Mouse (Mus musculus) embryonic facial prominence, embryonic 10.5 days (tissue): ENCODE measurements around the gene Prkn. TPM values are rescaled to one million over a fixed set of nuclear protein-coding genes. Genes with fewer than 3 reads are reported as not detected.
A peak's percentile ranks its signal among the peaks of the same experiment; 100 is the strongest.

ENCODE experiments used
- DNase-seq: peaks from one replicate; pipeline ENCODE4 v3.0.0-alpha.2; 2017; ENCODE audit warnings: low spot score
- H3K27ac ChIP-seq: fragments of 300-500 bp; sonication (generic); replicated peaks from 2 replicates; pipeline ENCODE4 v1.5.1; 2016; ENCODE audit warnings: mild to moderate bottlenecking
- H3K27me3 ChIP-seq: fragments of 300-500 bp; sonication (generic); replicated peaks from 2 replicates; pipeline ENCODE4 v1.6.1; 2016; ENCODE audit warnings: low read depth, mild to moderate bottlenecking; ENCODE audit not compliant: poor library complexity, severe bottlenecking
- H3K36me3 ChIP-seq: fragments of 300-500 bp; sonication (generic); replicated peaks from 2 replicates; pipeline ENCODE4 v1.6.1; 2016; ENCODE audit warnings: mild to moderate bottlenecking, moderate library complexity
- H3K4me1 ChIP-seq: fragments of 300-500 bp; sonication (generic); 2 replicates; pipeline ENCODE4 v1.6.1; 2016
- H3K4me3 ChIP-seq: fragments of 300-500 bp; sonication (generic); 2 replicates; pipeline ENCODE4 v1.5.1; 2016; ENCODE audit warnings: mild to moderate bottlenecking, moderate library complexity
- H3K9me3 ChIP-seq: fragments of 300-500 bp; sonication (generic); 2 replicates; pipeline ENCODE4 v1.6.1; 2016; ENCODE audit warnings: mild to moderate bottlenecking
- WGBS: fragments of 180-500 bp; shearing (Covaris S2); methylation state at CpG from one replicate; pipeline ENCODE4 v1.1.7; 2016; 5-methylcytosine and 5-hydroxymethylcytosine counted together
- polyA plus RNA-seq: library from polyadenylated mRNA; unstranded; fragments of >200 nt; fragmentation: Nextera tagmentation; extraction: Ambion mirVana; gene quantifications from 2 replicates; pipeline ENCODE4 v1.2.1, GENCODE M21; 2016

Gene Prkn
- polyA plus RNA-seq, 1 experiment from 2014 or later: 1.1 TPM

GRCm38 (mm10) chr17:11960492-11960891 lies 1120.3 kb downstream of the Prkn start:
- Histone ChIP-seq H3K27ac (no peak overlapping the region), H3K27me3 (no peaks in the 10 kb centered on the region; the same call in 1 of the 2 replicates), H3K9me3 (peaks cover 6% of the 10 kb centered on the region; the same call in 1 of the 2 replicates), H3K4me1 (0 out of 2 replicates have a peak, but pooled peaks cover 7% of the 10 kb centered on the region), H3K36me3 (no peaks in the 10 kb centered on the region), H3K4me3 (no peak overlapping the region)
- DNase-seq: no peak
- WGBS: 89% methylated on average over 8 of the region's 8 CpGs

GRCm38 (mm10) chr17:11962808-11963207 lies 1122.6 kb downstream of the Prkn start:
- Histone ChIP-seq H3K4me1 (0 out of 2 replicates have a peak, but pooled peaks cover 2% of the 10 kb centered on the region), H3K9me3 (peaks cover 6% of the 10 kb centered on the region; the same call in 1 of the 2 replicates), H3K4me3 (no peak overlapping the region), H3K27ac (no peak overlapping the region), H3K27me3 (no peaks in the 10 kb centered on the region; the same call in 1 of the 2 replicates), H3K36me3 (no peaks in the 10 kb centered on the region)
- DNase-seq: no peak
- 60% methylated on average over 11 of the region's 11 CpGs for WGBS

- H3K27me3 ChIP-seq: peaks cover 20% of the 10 kb centered on the region
These were observed 1130.0 kb downstream of the Prkn start for GRCm38 (mm10) chr17:11970160-11970559.

GRCm38 (mm10) chr17:11972550-11972949 lies 1132.4 kb downstream of the Prkn start:
- WGBS: 14% methylated on average over 9 of the region's 9 CpGs
- 0 out of 2 replicates have a peak overlapping the region, but pooled peaks have one; percentile 19 for H3K4me3 ChIP-seq
- H3K27ac ChIP-seq: no peak overlapping the region
- peaks cover 39% of the 10 kb centered on the region for H3K27me3 ChIP-seq
- no peaks in the 10 kb centered on the region for H3K36me3 ChIP-seq
- peaks cover 6% of the 10 kb centered on the region; the same call in 1 of the 2 replicates for H3K4me1 ChIP-seq
- no peaks in the 10 kb centered on the region for H3K9me3 ChIP-seq
- DNase-seq: no peak

More at GRCm38 (mm10) chr17:11970160-11970559, 1130.0 kb downstream of the Prkn start:
- Histone ChIP-seq H3K9me3 (no peaks in the 10 kb centered on the region), H3K27ac (no peak overlapping the region), H3K36me3 (no peaks in the 10 kb centered on the region), H3K4me3 (no peak overlapping the region), H3K4me1 (0 out of 2 replicates have a peak, but pooled peaks cover 2% of the 10 kb centered on the region)
- no peak for DNase-seq
- WGBS: 77% methylated on average over 1 of the region's 1 CpGs

GRCm38 (mm10) chr17:11972969-11973787 lies 1133.0 kb downstream of the Prkn start:
- no peaks in the 10 kb centered on the region for H3K9me3 ChIP-seq
- no peak overlapping the region for H3K4me3 ChIP-seq
- H3K4me1 ChIP-seq: peaks cover 11% of the 10 kb centered on the region
- H3K36me3 ChIP-seq: no peaks in the 10 kb centered on the region
- WGBS: 65% methylated on average over 13 of the region's 13 CpGs
- no peak for DNase-seq
- H3K27me3 ChIP-seq: peaks cover 45% of the 10 kb centered on the region
- H3K27ac ChIP-seq: no peak overlapping the region

GRCm38 (mm10) chr17:11975062-11975607 lies 1135.0 kb downstream of the Prkn start:
- Histone ChIP-seq H3K9me3 (no peaks in the 10 kb centered on the region), H3K4me1 (peaks cover 16% of the 10 kb centered on the region), H3K27me3 (peaks cover 56% of the 10 kb centered on the region), H3K36me3 (no peaks in the 10 kb centered on the region), H3K4me3 (no peak overlapping the region), H3K27ac (no peak overlapping the region)
- DNase-seq: peak; percentile 59
- WGBS: 43% methylated on average over 7 of the region's 7 CpGs

- Histone ChIP-seq H3K27ac (0 out of 2 replicates have a peak overlapping the region, but pooled peaks have one; percentile 30), H3K27me3 (peaks cover 52% of the 10 kb centered on the region), H3K4me1 (peaks cover 23% of the 10 kb centered on the region), H3K9me3 (no peaks in the 10 kb centered on the region), H3K4me3 (no peak overlapping the region), H3K36me3 (no peaks in the 10 kb centered on the region)
- no peak for DNase-seq
- 48% methylated on average over 17 of the region's 17 CpGs for WGBS
These were observed 1138.2 kb downstream of the Prkn start for GRCm38 (mm10) chr17:11978260-11978821.

- H3K9me3 ChIP-seq: no peaks in the 10 kb centered on the region
- H3K27me3 ChIP-seq: peaks cover 31% of the 10 kb centered on the region
- H3K36me3 ChIP-seq: no peaks in the 10 kb centered on the region
- 75% methylated on average over 9 of the region's 9 CpGs for WGBS
- no peak overlapping the region for H3K27ac ChIP-seq
- H3K4me3 ChIP-seq: no peak overlapping the region
- peaks cover 19% of the 10 kb centered on the region for H3K4me1 ChIP-seq
- no peak for DNase-seq
These were observed 1141.5 kb downstream of the Prkn start for GRCm38 (mm10) chr17:11981666-11982065.

GRCm38 (mm10) chr17:11988110-11988837 lies 1148.1 kb downstream of the Prkn start:
- Histone ChIP-seq H3K4me1 (peaks cover 40% of the 10 kb centered on the region), H3K27ac (no peak overlapping the region; the same call in none of the 2 replicates), H3K4me3 (no peak overlapping the region), H3K36me3 (no peaks in the 10 kb centered on the region), H3K27me3 (peaks cover 25% of the 10 kb centered on the region), H3K9me3 (no peaks in the 10 kb centered on the region)
- no peak for DNase-seq
- 79% methylated on average over 14 of the region's 14 CpGs for WGBS

GRCm38 (mm10) chr17:11989296-11989695 lies 1149.1 kb downstream of the Prkn start:
- Histone ChIP-seq H3K4me3 (no peak overlapping the region), H3K36me3 (no peaks in the 10 kb centered on the region), H3K9me3 (no peaks in the 10 kb centered on the region), H3K27ac (no peak overlapping the region), H3K4me1 (peaks cover 40% of the 10 kb centered on the region), H3K27me3 (peaks cover 20% of the 10 kb centered on the region)
- no peak for DNase-seq
- WGBS: 91% methylated on average over 4 of the region's 4 CpGs

GRCm38 (mm10) chr17:11990386-11991087 lies 1150.4 kb downstream of the Prkn start:
- peak; percentile 44 for DNase-seq
- H3K4me3 ChIP-seq: no peak overlapping the region
- H3K27ac ChIP-seq: peak overlapping the region; percentile 73

More at GRCm38 (mm10) chr17:11990386-11991087, 1150.4 kb downstream of the Prkn start:
- Histone ChIP-seq H3K27me3 (peaks cover 20% of the 10 kb centered on the region), H3K36me3 (no peaks in the 10 kb centered on the region), H3K4me1 (peaks cover 40% of the 10 kb centered on the region), H3K9me3 (no peaks in the 10 kb centered on the region)
- 54% methylated on average over 11 of the region's 11 CpGs for WGBS
